Mouse (Mus musculus): Measurements from ENCODE around the gene Prex1. TPM values are rescaled to one million over a fixed set of nuclear protein-coding genes. Genes with fewer than 3 reads are reported as not detected.

The Prex1 gene
- total and polyA plus RNA-seq, 3 experiments: 5.5 to 19.5 (median 18.5) TPM

- no peaks in the 10 kb centered on the region for H3K79me2 ChIP-seq (replicated peaks; ENCODE audit: control insufficient read depth, extremely low read depth, insufficient read depth, poor library complexity, severe bottlenecking)
- H3K4me3 ChIP-seq (replicated peaks in 1 of 3; ENCODE audit: low read depth in 2 of 3, low read length in 2 of 3, poor library complexity in 1 of 3): no peak overlapping the region
- H3K9ac ChIP-seq (ENCODE audit: insufficient read depth, low read depth): no peak overlapping the region
- no peak overlapping the region for H3K27ac ChIP-seq (ENCODE audit: insufficient read depth, low read depth)
- no peak for TF ChIP-seq MAFK (IDR thresholded peaks at IDR 0.05; ENCODE audit: insufficient replicate concordance, low read length)
- 0 out of 2 replicates have a peak, but pooled peaks have one; percentile 27 for TF ChIP-seq ELF1 (IDR thresholded peaks at IDR 0.05; ENCODE audit: low read depth, low read length)
- in situ Hi-C loops (cut with MboI; ENCODE audit: low pct_ligation_motif_present, low pct_unique_long_range_greater_than_20kb, low sequenced_read_pairs): loop anchor here (5.0 kb wide), 1 partner anchor 87 kb away; the partner anchor contains the start of gene Prex1
- dilution Hi-C loops (cut with MboI; ENCODE audit: extremely low pct_ligation_motif_present, extremely low pct_unique_long_range_greater_than_20kb, low sequenced_read_pairs): no loop called here
- H3K36me3 ChIP-seq (replicated peaks in 1 of 2; ENCODE audit: control insufficient read depth in 1 of 2, insufficient read depth in 1 of 2, low read length in 1 of 2): peaks cover 9 to 48% of the 10 kb centered on the region in 2 experiments
- no peaks in the 10 kb centered on the region for H3K27me3 ChIP-seq (replicated peaks)
- peaks cover 18% of the 10 kb centered on the region for H3K9me3 ChIP-seq (replicated peaks; ENCODE audit: low read length)
- H3K4me1 ChIP-seq (ENCODE audit: control insufficient read depth in 1 of 2, insufficient read depth in 2 of 2): peaks cover 40 to 93% of the 10 kb centered on the region in 2 experiments
- peak; percentile 55 for DNase-seq (ENCODE audit: extremely low read depth)
- no peak overlapping the region for H3K4me2 ChIP-seq (ENCODE audit: insufficient read depth, low read depth, poor library complexity, severe bottlenecking)
Measured at GRCm38 (mm10) chr2:166625219-166625618, 88.4 kb downstream of the Prex1 start.

- dilution Hi-C loops (cut with MboI; ENCODE audit: extremely low pct_ligation_motif_present, extremely low pct_unique_long_range_greater_than_20kb, low sequenced_read_pairs) (no loop called here), in situ Hi-C loops (cut with MboI; ENCODE audit: low pct_ligation_motif_present, low pct_unique_long_range_greater_than_20kb, low sequenced_read_pairs) (no loop called here)
- no peaks in the 10 kb centered on the region for H3K79me2 ChIP-seq (replicated peaks; ENCODE audit: control insufficient read depth, extremely low read depth, insufficient read depth, poor library complexity, severe bottlenecking)
- no peak for DNase-seq (ENCODE audit: extremely low read depth)
- no peak overlapping the region for H3K27ac ChIP-seq (ENCODE audit: insufficient read depth, low read depth)
- H3K27me3 ChIP-seq (replicated peaks): no peaks in the 10 kb centered on the region
- no peak overlapping the region for H3K9ac ChIP-seq (ENCODE audit: insufficient read depth, low read depth)
- peaks cover 11% of the 10 kb centered on the region for H3K9me3 ChIP-seq (replicated peaks; ENCODE audit: low read length)
- H3K4me2 ChIP-seq (ENCODE audit: insufficient read depth, low read depth, poor library complexity, severe bottlenecking): no peak overlapping the region
- no peak overlapping the region for H3K4me3 ChIP-seq (replicated peaks in 1 of 3; ENCODE audit: low read depth in 2 of 3, low read length in 2 of 3, poor library complexity in 1 of 3)
- peaks cover 22 to 60% of the 10 kb centered on the region in 2 experiments for H3K36me3 ChIP-seq (replicated peaks in 1 of 2; ENCODE audit: control insufficient read depth in 1 of 2, insufficient read depth in 1 of 2, low read length in 1 of 2)
- peaks cover 29 to 81% of the 10 kb centered on the region in 2 experiments for H3K4me1 ChIP-seq (ENCODE audit: control insufficient read depth in 1 of 2, insufficient read depth in 2 of 2)
- TF ChIP-seq EP300 (IDR thresholded peaks at IDR 0.05; ENCODE audit: low read length) (no peak), MAFK (IDR thresholded peaks at IDR 0.05; ENCODE audit: insufficient replicate concordance, low read length) (no peak), POLR2AphosphoS2 (IDR thresholded peaks at IDR 0.05; ENCODE audit: low read depth, low read length) (no peak), PAX5 (IDR thresholded peaks at IDR 0.05; ENCODE audit: low read length) (no peak), JUN (IDR thresholded peaks at IDR 0.05; ENCODE audit: insufficient read depth, low read depth, low read length) (no peak), ZKSCAN1 (IDR thresholded peaks at IDR 0.05; ENCODE audit: borderline replicate concordance, low read depth, low read length) (no peak), USF2 (conservative IDR thresholded peaks at IDR 0.05; ENCODE audit: low read depth, low read length) (no peak), NRF1 (IDR thresholded peaks at IDR 0.05; ENCODE audit: low read depth, low read length) (no peak)
Measured at GRCm38 (mm10) chr2:166623081-166623567, 90.5 kb downstream of the Prex1 start.

GRCm38 (mm10) chr2:166622590-166622989 is 91.0 kb downstream of the Prex1 start:
- H3K36me3 ChIP-seq (replicated peaks in 1 of 2; ENCODE audit: control insufficient read depth in 1 of 2, insufficient read depth in 1 of 2, low read length in 1 of 2): peaks cover 22 to 62% of the 10 kb centered on the region in 2 experiments
- H3K4me2 ChIP-seq (ENCODE audit: insufficient read depth, low read depth, poor library complexity, severe bottlenecking): no peak overlapping the region
- H3K4me3 ChIP-seq (replicated peaks in 1 of 3; ENCODE audit: low read depth in 2 of 3, low read length in 2 of 3, poor library complexity in 1 of 3): no peak overlapping the region
- H3K4me1 ChIP-seq (ENCODE audit: control insufficient read depth in 1 of 2, insufficient read depth in 2 of 2): peaks cover 25 to 81% of the 10 kb centered on the region in 2 experiments
- no peak overlapping the region for H3K27ac ChIP-seq (ENCODE audit: insufficient read depth, low read depth)
- H3K9ac ChIP-seq (ENCODE audit: insufficient read depth, low read depth): no peak overlapping the region
- dilution Hi-C loops (cut with MboI; ENCODE audit: extremely low pct_ligation_motif_present, extremely low pct_unique_long_range_greater_than_20kb, low sequenced_read_pairs): no loop called here
- H3K27me3 ChIP-seq (replicated peaks): no peaks in the 10 kb centered on the region
- H3K9me3 ChIP-seq (replicated peaks; ENCODE audit: low read length): peaks cover 14% of the 10 kb centered on the region
- TF ChIP-seq JUND (conservative IDR thresholded peaks at IDR 0.05; ENCODE audit: low read depth, low read length) (no peak), ELF1 (IDR thresholded peaks at IDR 0.05; ENCODE audit: low read depth, low read length) (no peak), PAX5 (IDR thresholded peaks at IDR 0.05; ENCODE audit: low read length) (no peak), JUN (IDR thresholded peaks at IDR 0.05; ENCODE audit: insufficient read depth, low read depth, low read length) (no peak)
- no peak for DNase-seq (ENCODE audit: extremely low read depth)
- H3K79me2 ChIP-seq (replicated peaks; ENCODE audit: control insufficient read depth, extremely low read depth, insufficient read depth, poor library complexity, severe bottlenecking): no peaks in the 10 kb centered on the region
- in situ Hi-C loops (cut with MboI; ENCODE audit: low pct_ligation_motif_present, low pct_unique_long_range_greater_than_20kb, low sequenced_read_pairs): no loop called here
